Mouse (Mus musculus) left cerebral cortex, adult 9 months (tissue): ENCODE results near the gene Tspyl3.

Experiments
- DNase-seq, 2 experiments: peaks; one replicate each; pipeline ENCODE4 v3.0.0; 2022; ENCODE audit warnings: low spot score in 2 of 2

Tspyl3 gene

DNA sequence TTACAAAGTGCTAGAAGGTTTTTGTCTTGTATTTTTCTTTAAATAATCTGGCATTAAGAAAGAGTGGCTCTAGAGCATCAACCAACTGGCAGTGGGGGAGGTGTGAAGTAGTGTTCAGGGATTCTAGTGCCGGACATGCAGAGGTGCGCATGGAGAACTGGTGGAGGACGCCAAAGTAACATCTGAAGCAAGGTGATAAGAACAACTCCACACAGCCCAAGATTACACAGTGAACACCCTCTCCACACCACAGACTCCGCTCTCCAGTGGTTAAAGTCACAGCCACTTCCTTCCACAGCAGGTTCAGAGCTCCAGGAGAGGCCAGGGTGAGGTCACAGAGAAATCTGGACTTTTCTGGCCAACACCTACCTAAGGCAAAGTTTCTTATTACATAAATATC, 2.7 kb upstream of the Tspyl3 start:
- no peak for DNase-seq

GRCm38 (mm10) chr2:153225595-153225953, 333 bp upstream of the Tspyl3 start:
- no peak for DNase-seq

GRCm38 (mm10) chr2:153222566-153222965, 2.7 kb downstream of the Tspyl3 start:
- DNase-seq: no peak

DNA sequence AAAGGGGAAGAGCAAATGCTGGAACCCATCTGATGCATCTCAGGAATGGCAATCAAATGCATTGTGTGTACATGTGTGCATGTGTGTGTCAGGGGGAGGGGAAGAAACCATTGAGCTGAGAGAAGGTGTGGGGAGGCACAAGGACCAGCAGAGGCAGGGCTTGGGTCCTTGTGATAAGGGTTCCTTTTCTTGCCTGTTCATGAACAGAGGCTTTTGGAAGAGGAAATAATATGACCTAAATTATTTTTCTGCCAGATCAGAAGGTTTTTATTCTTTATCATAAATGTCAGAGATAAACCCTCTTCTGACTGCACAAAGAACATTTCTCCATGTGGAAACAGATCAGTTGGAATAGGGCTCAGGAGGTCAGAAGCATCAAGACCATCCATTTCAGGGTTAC, 3.1 kb downstream of the Tspyl3 start:
- DNase-seq: no peak

- DNase-seq: no peak
These were observed 3.6 kb downstream of the Tspyl3 start for GRCm38 (mm10) chr2:153221620-153222019.

- DNase-seq: no peak
These were observed 6.7 kb downstream of the Tspyl3 start for GRCm38 (mm10) chr2:153218516-153218915.

GRCm38 (mm10) chr2:153217826-153218340, 7.4 kb downstream of the Tspyl3 start:
- DNase-seq: no peak

- no peak for DNase-seq
These were observed 9.8 kb downstream of the Tspyl3 start for GRCm38 (mm10) chr2:153215421-153215820.

- no peak for DNase-seq
These were observed 10.4 kb downstream of the Tspyl3 start for GRCm38 (mm10) chr2:153214771-153215259.

- DNase-seq: no peak
These were observed 11.9 kb downstream of the Tspyl3 start for GRCm38 (mm10) chr2:153213351-153213750.

DNA sequence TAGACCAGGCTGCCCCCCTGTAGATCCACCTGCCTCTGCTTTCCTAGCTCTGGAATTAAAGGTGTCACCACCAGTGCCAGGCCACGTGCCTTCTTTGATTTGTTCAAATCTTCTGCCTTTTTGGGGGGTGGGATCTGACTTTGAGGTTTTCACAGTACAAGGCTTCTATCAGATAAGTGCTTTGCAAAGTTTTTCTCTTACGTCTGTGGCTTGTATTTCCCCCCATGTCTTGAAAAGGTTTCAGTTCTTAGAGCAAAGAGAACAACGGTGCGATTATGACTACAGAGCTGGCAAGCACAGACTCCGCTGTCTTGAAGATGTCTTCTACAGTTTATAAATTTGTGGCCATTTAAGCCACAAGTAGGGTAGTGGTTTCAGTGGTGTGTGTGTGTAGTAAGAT, 13.8 kb downstream of the Tspyl3 start:
- DNase-seq: no peak

DNA sequence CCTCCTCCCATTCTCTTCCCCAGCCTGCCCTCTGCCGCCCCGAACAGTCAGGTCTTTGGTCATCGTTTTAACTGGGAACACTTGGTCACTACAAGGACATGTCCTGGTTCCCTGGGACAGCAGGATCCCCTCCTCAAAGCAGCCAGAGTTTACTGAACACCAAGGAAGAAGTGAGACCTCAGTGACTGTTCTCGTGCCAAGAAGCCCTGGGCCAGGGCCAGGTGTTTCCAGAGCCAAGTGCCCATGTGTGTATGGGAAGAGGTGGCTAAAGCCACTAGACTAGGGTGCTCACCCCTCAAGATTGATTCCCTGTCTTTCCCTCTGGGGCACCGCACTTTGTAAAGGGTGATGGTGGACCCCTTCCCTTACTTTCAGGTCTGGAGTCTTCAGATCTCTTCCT, 16.0 kb downstream of the Tspyl3 start:
- DNase-seq: no peak

DNA sequence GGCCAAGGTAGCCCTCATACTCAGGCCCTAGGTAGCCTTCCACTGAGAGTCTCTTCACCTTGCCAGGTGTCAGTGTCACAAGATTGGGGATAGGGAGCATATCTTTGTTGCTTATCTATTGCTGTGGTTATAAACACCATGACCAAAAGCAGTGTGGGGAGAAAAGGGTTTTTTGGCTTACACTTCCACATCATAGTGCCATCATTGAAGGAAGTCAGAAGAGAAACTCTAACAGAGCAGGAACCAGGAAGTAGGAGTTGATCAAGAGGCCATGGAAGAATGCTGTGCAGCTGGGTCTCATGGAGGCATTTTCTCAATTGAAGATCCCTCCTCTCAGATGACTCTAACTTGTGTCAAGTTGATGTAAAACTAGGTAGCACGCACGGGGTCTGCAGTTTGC, 17.1 kb downstream of the Tspyl3 start:
- no peak for DNase-seq

DNA sequence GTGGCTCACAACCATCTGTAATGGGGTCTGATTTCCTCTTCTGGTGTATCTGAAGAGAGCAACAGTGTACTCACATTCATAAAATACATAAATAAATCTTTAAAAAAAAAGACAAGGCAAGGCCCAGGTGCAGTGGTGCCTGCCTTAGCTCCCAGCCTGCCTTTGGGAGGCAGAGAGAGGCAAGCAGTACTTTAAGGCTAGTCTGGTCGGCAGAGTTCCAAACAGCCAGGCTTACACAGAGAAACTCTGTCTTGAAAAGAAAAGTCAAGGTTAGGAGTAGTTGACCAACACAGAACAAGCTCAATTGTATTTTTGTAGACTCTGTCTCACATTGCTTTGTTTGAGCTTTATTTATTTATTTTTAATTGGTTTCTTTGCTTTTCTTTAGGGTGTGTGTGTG, 22.5 kb downstream of the Tspyl3 start:
- DNase-seq: no peak

- no peak for DNase-seq
These were observed 26.1 kb downstream of the Tspyl3 start for GRCm38 (mm10) chr2:153199114-153199513.

DNA sequence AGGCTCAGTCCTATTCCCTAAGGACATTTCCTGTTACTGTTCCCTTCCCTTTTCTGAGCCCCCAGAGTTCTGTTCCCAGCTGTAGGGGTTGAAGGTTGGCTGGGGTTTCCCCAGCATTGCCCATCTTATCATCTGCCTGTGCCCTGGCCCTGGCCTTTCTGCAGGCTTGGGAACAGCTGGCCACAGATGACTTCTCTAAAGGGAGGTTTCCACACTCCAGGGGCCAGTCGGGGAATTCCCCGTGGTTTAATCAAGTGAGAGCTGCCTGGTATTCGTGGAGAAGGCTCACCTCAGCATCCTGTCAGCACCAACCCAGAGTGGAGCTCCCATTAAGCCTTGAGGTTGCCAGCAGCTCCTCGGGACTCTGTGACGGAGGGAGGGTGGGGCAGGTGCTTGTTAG, 26.8 kb downstream of the Tspyl3 start:
- DNase-seq: no peak

DNA sequence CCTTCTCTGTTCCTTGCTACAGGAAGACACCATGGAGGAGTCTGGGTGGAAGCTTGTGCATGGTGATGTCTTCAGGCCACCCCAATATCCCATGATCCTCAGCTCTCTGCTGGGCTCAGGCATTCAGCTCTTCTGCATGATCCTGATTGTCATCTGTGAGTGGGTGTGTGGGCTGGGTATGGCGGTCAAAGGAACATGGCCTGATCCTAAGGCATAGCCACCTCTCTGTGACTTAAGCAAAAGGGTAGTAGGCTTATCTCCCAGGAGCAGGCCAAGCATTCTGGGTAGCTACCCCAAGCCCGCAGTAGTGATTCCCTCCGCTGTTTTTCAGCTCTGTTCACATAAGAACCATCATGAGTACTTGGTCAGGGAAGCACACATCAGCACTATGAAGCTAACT, 31.0 kb downstream of the Tspyl3 start:
- DNase-seq: no peak

- peak in 1 of 2 experiments; percentile 10 for DNase-seq
These were observed 34.0 kb downstream of the Tspyl3 start for GRCm38 (mm10) chr2:153191242-153191641.

DNA sequence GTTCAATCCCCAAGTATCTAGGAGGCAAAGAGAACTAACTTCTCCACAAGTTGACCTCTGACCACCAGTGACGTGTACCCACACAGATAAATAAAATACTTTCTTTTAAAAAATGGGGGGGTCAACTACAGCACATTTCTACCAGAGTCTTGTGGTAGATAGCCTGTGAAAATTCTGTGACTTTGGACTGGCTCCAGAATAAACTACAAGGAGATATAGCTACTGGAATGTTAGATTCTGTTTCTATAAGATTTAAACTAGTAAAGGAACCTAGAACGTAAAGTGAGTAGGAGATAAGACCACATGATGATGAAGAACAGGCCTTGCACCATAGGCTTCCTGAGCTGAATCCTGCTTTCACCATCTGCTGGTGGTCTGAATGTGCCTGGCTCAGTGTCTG, 37.4 kb downstream of the Tspyl3 start:
- no peak for DNase-seq

- DNase-seq: peak in 1 of 2 experiments; percentile 28
These were observed 39.1 kb downstream of the Tspyl3 start for GRCm38 (mm10) chr2:153186176-153186591.

- no peak for DNase-seq
These were observed 45.3 kb downstream of the Tspyl3 start for GRCm38 (mm10) chr2:153179961-153180360.

- peak in 1 of 2 experiments; percentile 25 for DNase-seq
These were observed 45.9 kb downstream of the Tspyl3 start for GRCm38 (mm10) chr2:153179126-153179860.

DNA sequence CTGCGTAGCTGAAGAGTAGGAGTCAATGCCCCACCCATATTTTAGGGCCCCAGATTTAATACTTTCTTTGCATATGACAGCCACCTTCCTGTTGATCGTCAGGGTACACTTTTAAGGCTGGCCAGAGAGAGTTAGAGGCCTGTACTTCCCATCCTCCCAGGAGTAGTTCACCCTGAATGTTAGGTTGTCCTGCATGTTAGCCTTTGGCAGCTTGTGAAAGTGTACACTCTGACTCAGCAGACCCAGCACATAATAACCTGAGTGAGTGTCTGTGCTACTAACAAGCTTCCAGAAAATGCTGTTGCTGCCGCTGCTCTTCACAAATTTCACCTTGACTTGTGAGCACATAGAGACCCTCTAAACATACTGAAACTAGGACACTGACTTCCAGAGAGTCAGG, 48.1 kb downstream of the Tspyl3 start:
- DNase-seq: no peak
